Mouse (Mus musculus) layer of hippocampus, adult 8-10 months (tissue): ENCODE results near the gene Zmym1. TPM values are rescaled to one million over a fixed set of nuclear protein-coding genes. Genes with fewer than 3 reads are reported as not detected.
"Not testable (repeated sequence)": the region's sequence is repeated elsewhere in the genome, so short reads cannot be mapped to it uniquely, and the experiment has no call there.

Experiments used
- DNase-seq, 2 experiments: peaks; one replicate each; pipeline ENCODE4 v3.0.0; 2022; ENCODE audit warnings: low spot score in 2 of 2
- total RNA-seq, 4 experiments: library from RNA; stranded (reverse); gene quantifications; 2 replicates each; pipeline ENCODE4 v1.2.4; 2022

Zmym1 gene
- total RNA-seq, 4 experiments from 2014 or later: 10.6 to 20.5 (median 14.6) TPM

- DNase-seq: no peak
Observed at GRCm38 (mm10) chr4:127027228-127028190, 33.4 kb downstream of the Zmym1 start.

- DNase-seq: no peak
Observed at GRCm38 (mm10) chr4:127026826-127027225, 34.1 kb downstream of the Zmym1 start.

DNA sequence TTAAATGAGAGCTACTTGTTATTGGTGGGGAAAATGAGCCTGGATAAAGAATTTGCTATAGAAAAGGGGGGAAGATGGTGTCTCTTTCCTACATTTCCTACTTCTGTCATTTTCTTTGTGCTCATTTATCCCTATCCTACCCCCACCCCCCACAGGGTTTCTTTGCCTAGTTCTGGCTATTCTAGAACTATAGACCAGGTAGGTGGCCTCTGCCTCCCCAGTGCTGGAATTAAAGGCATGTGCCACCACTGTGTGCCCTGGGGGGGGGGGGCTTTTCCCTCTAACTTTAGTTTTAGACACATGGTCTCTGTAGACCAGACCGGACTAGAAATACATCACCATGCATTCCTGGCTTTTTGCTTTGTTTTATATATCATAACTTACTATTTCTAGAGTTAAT is 36.7 kb downstream of the Zmym1 start:
- DNase-seq: no peak

GRCm38 (mm10) chr4:127023201-127023600 is 37.8 kb downstream of the Zmym1 start:
- DNase-seq: no peak

DNA sequence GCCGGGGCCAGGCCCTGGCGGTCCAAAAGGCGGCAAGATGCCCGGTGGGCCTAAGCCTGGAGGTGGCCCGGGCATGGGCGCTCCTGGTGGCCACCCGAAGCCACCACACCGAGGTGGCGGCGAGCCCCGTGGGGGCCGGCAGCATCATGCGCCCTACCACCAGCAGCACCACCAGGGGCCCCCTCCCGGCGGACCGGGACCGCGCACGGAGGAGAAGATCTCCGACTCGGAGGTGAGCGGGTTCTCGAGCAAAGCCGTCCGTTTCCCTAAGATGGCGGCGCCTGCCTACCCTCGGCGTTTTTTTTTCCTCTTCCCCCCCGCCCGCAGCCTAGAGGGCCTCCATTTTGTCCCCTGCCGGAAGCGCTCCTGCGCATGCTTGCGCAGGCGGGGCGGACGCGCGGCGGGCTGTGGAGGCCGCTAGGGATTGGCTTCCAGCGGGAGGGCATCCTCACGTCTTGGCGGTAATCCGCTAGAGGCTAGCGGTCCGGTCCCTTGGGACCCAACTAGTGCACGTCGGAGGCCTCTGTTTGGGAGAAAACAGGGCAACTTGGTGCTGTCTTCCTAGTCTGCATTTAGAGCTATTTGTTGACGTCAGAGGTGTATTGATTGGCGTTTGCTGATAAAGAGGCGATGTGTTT is 38.8 kb downstream of the Zmym1 start:
- peak; percentile 74 to 77 for DNase-seq

GRCm38 (mm10) chr4:127021151-127021945 is 39.6 kb downstream of the Zmym1 start, which contains the start of gene Sfpq:
TSS of gene Sfpq (plus strand) at chr4:127021324.
- peak; percentile 98 to 100 for DNase-seq

DNA sequence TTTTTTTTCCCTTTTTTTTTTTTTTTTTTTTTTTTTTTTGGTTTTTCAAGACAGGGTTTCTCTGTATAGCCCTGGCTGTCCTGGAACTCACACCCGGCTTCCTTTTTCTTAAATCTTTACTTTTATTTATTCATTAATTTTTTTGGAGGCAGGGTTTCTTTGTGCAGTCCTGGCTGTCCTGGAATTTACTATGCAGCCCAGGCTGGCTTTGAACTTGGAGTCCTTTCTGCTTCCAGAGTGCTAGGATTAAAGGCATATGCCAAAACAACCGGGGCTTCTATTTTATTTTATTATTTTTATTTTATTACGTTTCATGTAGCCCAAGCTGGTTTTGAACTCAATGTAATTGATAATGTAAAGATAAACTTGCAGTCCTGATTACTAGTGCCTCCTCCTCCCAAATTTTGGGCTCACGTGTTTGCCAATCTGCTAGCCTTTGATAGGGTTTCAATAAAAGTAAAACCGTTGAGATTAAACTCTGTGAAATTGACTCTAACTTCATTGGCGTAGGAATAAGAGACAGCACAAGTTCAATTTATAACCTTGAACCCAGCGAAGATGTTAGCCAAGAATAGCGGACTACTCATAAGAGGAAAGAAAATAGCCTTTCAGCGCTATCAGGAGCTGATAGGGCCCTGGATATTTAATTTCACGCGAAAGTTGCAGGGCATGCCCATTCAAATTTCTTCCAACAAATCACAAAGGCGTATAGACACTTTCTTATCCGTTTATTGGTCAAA is 40.4 kb downstream of the Zmym1 start:
- no peak for DNase-seq

GRCm38 (mm10) chr4:127016366-127016765 is 44.6 kb downstream of the Zmym1 start:
- no peak for DNase-seq

- peak; percentile 79 to 87 for DNase-seq
Observed at GRCm38 (mm10) chr4:127015294-127015993, 45.5 kb downstream of the Zmym1 start.

- peak; percentile 57 to 59 for DNase-seq
Observed at GRCm38 (mm10) chr4:127005113-127005936, 55.6 kb downstream of the Zmym1 start.

GRCm38 (mm10) chr4:127004384-127004783 is 56.6 kb downstream of the Zmym1 start:
- no peak for DNase-seq

DNA sequence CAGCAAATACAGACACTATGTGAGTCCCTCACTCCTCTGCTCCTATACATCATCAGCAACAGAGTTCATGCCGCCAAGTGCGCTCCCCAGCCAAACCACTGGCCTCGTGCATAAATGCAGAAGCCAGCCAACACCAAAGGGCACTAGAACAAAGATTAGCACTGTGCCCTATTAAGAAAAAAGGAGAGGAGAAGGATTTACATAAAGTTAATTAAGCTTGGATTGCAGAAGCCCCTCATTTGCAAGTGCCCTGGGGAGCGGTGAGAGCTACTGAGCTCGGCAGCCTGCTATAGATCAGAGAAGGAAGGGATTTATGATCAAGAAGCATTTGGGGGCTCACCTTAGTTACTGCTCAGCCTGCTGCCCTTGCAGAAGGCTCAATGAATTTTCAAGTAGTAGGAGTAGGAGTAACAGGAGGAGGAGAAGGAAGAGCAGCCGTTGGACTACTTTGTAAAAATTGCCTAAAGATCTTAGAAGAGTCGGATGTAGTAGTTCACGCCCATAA is 60.3 kb downstream of the Zmym1 start:
- no peak for DNase-seq

DNA sequence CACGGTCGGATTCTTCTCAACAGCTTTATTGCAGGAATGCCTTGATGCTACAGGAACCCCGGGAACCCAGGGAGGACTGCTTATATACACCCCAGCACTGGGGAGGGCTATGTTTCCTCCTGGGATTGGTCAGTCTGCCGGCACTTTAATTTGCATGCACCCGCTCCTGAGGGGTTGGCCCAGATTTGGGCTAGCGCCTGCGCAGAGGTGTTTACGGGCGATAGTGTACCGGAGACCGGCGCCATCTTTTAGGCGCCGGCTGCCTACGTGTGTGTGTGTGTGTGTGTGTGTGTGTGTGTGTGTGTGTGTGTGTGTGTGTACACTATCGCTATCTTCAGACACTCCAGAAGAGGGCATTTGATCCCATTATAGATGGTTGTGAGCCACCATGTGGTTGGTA is 61.6 kb downstream of the Zmym1 start:
- DNase-seq: not testable (repeated sequence)

Other genes with a start within 250 kb of the Zmym1 start
- gene Zmym4, start 93.0 kb downstream of the Zmym1 start, total RNA-seq: 10 to 100 TPM; 52.0 to 64.4 (median 55.9) TPM
- 100 to 1,000 TPM; 208 to 316 (median 265) TPM for gene Sfpq, start 39.8 kb downstream of the Zmym1 start, total RNA-seq
- gene Zmym6, start 16.2 kb upstream of the Zmym1 start, total RNA-seq: 10 to 100 TPM; 36.7 to 50.5 (median 39.0) TPM
- 1 to 10 TPM; 3.7 to 6.2 (median 5.4) TPM for gene Tmem35b, start 62.5 kb upstream of the Zmym1 start, total RNA-seq
- gene Dlgap3, start 108.1 kb upstream of the Zmym1 start, total RNA-seq: 100 to 1,000 TPM; 229 to 253 (median 243) TPM
- 10 to 100 TPM; 53.6 to 54.6 (median 54.1) TPM for gene Smim12, start 182.6 kb upstream of the Zmym1 start, total RNA-seq